Mouse (Mus musculus) heart, postnatal 0 days (tissue): Measurements from ENCODE around the gene Kcne1. TPM values are rescaled to one million over a fixed set of nuclear protein-coding genes. Genes with fewer than 3 reads are reported as not detected.
A peak's percentile ranks its signal among the peaks of the same experiment; 100 is the strongest.

Experiments used
- ATAC-seq: fragments of 200-750 bp; cut with Nextera tagmentation; 2 replicates; pipeline ENCODE4 v1.8.0; 2017; ENCODE audit warnings: low read depth, moderate number of reproducible peaks, moderate library complexity; ENCODE audit not compliant: insufficient read depth
- DNase-seq: peaks from one replicate; pipeline ENCODE4 v3.0.0-alpha.2; 2016; ENCODE audit warnings: low spot score
- H3K27ac ChIP-seq: fragments of 300-500 bp; sonication (generic); 2 replicates; pipeline ENCODE4 v1.5.1; 2014; ENCODE audit warnings: low read depth, mild to moderate bottlenecking
- H3K27me3 ChIP-seq: fragments of 300-500 bp; sonication (generic); 2 replicates; pipeline ENCODE4 v1.6.1; 2014; ENCODE audit warnings: low read length, mixed read lengths; ENCODE audit not compliant: control insufficient read depth, insufficient read depth
- H3K36me3 ChIP-seq: fragments of 300-500 bp; sonication (generic); replicated peaks from 2 replicates; pipeline ENCODE4 v1.6.1; 2014; ENCODE audit warnings: low read length, mixed read lengths; ENCODE audit not compliant: control insufficient read depth, insufficient read depth
- H3K4me1 ChIP-seq: fragments of 300-500 bp; sonication (generic); 2 replicates; pipeline ENCODE4 v1.6.1; 2014; ENCODE audit warnings: antibody characterized with exemption; ENCODE audit not compliant: control insufficient read depth, insufficient read depth
- H3K4me2 ChIP-seq: fragments of 300-500 bp; sonication (generic); 2 replicates; pipeline ENCODE4 v1.6.1; 2014; ENCODE audit warnings: low read depth, mild to moderate bottlenecking, low read length, moderate library complexity
- H3K4me3 ChIP-seq: fragments of 300-500 bp; sonication (generic); 2 replicates; pipeline ENCODE4 v1.5.1; 2014; ENCODE audit warnings: low read depth, low read length
- H3K9ac ChIP-seq: fragments of 300-500 bp; sonication (generic); replicated peaks from 2 replicates; pipeline ENCODE4 v1.6.1; 2014; ENCODE audit warnings: low read depth, low read length, mixed read lengths
- H3K9me3 ChIP-seq: fragments of 300-500 bp; sonication (generic); replicated peaks from 2 replicates; pipeline ENCODE4 v1.6.1; 2016; ENCODE audit warnings: low read length; ENCODE audit not compliant: control insufficient read depth
- CTCF ChIP-seq: IDR thresholded peaks from 2 replicates; pipeline ENCODE4 v1.5.1; 2016; ENCODE audit warnings: antibody characterized with exemption, control low read depth, low read depth
- EP300 ChIP-seq: IDR thresholded peaks from 2 replicates; pipeline ENCODE4 v1.6.1; 2016; ENCODE audit warnings: antibody characterized with exemption, low read depth
- WGBS: fragments of 180-500 bp; shearing (Covaris S2); extraction: QIAGEN DNeasy Blood & Tissue Kit; methylation state at CpG from one replicate; pipeline ENCODE4 v1.1.7; 2014; 5-methylcytosine and 5-hydroxymethylcytosine counted together
- polyA plus RNA-seq: library from polyadenylated mRNA; unstranded; fragments of >200 nt; fragmentation: Nextera tagmentation; extraction: Ambion mirVana; gene quantifications from 2 replicates; pipeline ENCODE4 v1.2.1, GENCODE M21; 2015
- total RNA-seq: library from RNA; depleted of rRNA; stranded (reverse); fragments of >200 nt; gene quantifications from 2 replicates; pipeline ENCODE4 v1.2.3, GENCODE M21; 2014; ENCODE audit warnings: low replicate concordance

Kcne1 gene
- total and polyA plus RNA-seq, 2 experiments from 2014 or later = 283 to 415 TPM

DNA sequence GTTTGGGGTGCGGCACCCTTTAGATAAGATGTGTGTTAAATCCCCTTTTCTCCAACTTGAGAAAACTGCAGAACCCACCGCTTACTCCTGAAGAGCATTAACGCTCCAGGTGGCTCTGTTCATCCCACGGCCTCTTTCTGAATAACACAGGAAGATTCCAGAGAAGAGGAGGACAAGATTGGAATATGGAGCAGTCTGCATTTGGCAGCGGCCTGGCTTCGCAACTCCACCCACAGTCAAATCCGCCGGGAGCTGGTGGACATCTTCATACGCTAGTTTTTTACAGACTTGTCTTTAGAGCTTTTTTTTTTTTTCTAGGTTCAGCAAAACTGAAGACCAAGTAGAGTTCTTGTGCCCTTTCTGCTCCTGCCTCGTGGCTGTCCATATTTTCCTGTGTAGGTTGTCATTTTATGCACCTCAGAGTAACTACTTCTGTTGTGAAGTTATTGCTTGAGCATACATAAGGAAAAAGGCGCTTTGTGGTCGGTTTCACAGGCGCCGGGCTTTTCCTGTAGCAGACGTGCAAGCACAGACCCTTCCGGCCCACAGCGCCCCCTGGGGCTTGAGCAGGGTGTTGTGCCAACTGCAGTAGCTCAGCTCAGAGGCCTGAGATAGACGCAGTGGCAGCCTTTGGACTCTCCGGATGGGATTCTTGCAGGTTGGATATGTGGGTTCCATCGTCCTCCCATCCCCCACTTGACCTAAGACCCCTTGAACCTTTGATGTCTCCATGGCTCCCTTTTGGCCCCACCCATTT, 39.7 kb downstream of the Kcne1 start:
- TF ChIP-seq CTCF (peak; percentile 50), EP300 (no peak)

DNA sequence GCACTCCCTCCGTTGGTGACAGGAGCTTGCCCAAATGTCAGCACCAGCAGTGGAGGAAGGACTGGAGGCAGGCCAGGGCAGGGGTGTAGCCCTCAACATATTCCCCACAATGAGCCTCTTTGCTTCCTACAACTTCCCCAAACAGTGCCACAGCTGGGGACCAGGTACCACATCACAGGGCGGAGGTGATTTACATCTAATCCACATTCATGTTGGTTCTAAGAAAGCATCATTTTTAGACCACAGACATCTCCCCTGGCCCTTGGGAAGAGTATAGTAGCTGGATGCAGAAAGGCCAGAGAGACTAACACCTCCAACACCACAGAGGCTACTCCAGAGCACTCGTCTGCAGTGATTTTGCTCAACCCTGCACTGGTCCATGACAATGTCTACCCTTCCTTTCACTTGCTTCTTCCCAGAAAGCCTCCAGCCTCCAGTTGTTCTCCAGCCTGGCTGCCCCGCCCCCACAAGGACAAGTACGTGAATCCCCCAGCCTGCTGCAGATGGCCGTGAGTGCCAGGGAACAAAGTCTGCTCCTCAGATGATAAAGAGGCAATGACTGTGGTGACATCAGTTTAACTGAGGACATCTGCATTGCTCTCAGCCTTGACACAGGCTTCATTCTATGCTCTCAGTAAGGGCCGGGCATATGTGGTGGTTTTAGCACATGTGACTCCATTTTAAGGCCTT, 43.1 kb downstream of the Kcne1 start:
- no peak for TF ChIP-seq EP300
- no peak for TF ChIP-seq CTCF
- Histone ChIP-seq H3K27me3 (no peaks in the 10 kb centered on the region), H3K4me3 (no peak overlapping the region), H3K4me1 (no peaks in the 10 kb centered on the region), H3K27ac (no peak overlapping the region), H3K9ac (no peak overlapping the region), H3K36me3 (peaks cover 23% of the 10 kb centered on the region), H3K4me2 (no peak overlapping the region), H3K9me3 (no peaks in the 10 kb centered on the region)
- 69% methylated on average over 7 of the region's 7 CpGs for WGBS
- ATAC-seq (no peak), DNase-seq (no peak)

More for the DNA sequence above, 39.7 kb downstream of the Kcne1 start:
- Histone ChIP-seq H3K27me3 (no peaks in the 10 kb centered on the region), H3K27ac (no peak overlapping the region), H3K9me3 (no peaks in the 10 kb centered on the region), H3K9ac (no peak overlapping the region), H3K4me3 (no peak overlapping the region), H3K36me3 (no peaks in the 10 kb centered on the region), H3K4me1 (no peaks in the 10 kb centered on the region), H3K4me2 (no peak overlapping the region)
- ATAC-seq (no peak), DNase-seq (no peak)
- 59% methylated on average over 20 of the region's 20 CpGs for WGBS

DNA sequence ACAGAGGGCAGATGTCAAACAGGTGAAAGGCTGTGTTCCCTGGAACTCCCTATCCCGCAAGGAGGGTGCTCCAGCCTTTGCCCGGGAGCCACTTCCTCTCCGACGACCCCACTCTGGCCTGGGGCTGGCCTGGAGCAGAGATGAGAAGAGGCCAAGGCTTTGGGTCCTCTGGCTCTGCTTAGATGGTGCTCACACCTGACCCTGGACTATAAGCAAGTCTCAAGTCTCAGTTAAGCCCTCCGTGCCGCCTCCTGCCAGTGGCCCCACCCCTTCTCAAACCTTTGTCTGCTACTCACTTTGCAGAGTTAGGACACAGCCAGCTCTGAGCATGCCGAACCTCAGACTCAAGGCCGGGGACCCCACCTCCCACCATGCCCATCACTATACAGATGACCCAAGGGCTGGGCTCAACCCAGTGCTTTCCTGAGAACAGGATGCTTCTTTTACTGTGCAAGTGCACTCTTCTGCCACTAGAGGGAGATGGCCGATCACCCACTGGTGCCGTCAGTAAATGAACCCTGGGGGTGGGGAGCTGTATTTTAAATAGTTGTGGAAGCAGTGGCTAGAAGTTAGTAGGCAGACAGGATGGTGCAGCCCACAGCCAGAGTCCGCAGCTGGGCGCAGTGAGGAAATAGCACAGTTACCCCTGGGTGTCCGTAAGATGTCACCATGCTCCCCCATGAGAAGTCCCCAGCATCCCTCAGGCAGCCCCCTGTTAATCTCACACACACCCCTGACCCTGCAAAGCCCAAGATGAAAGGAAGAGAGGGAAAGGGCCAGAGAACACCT, 45.1 kb downstream of the Kcne1 start:
- WGBS = 46% methylated on average over 13 of the region's 13 CpGs
- Histone ChIP-seq H3K27ac (no peak overlapping the region), H3K9ac (no peak overlapping the region), H3K36me3 (peaks cover 39% of the 10 kb centered on the region), H3K27me3 (no peaks in the 10 kb centered on the region), H3K4me1 (no peaks in the 10 kb centered on the region), H3K4me2 (no peak overlapping the region), H3K9me3 (no peaks in the 10 kb centered on the region), H3K4me3 (no peak overlapping the region)
- DNase-seq (peak; percentile 71), ATAC-seq (peak; percentile 73)
- peak; percentile 98 for TF ChIP-seq CTCF
- TF ChIP-seq EP300 = no peak

DNA sequence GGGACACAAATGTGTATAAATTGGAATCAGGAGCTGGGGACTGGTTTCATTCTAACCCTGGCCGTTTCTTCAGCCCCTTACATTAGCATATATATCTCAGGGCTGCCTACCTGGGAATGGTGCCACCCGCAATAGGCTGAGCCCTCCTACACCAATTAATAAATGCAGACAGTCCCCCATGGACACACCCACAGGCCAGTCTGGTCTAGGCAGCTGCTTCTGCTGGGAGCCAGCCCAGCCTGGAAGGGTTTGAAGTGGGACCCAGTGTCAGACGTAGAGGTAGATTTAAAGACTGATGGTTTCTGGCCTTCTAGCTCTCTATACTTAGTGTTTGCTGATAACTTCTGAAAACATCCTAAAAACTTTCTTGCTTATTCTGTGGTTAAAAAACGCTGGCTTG, 50.1 kb downstream of the Kcne1 start:
- no peak overlapping the region for H3K4me2 ChIP-seq
- no peak overlapping the region for H3K9ac ChIP-seq
- no peaks in the 10 kb centered on the region for H3K4me1 ChIP-seq
- no peak overlapping the region for H3K27ac ChIP-seq
- no peak overlapping the region for H3K4me3 ChIP-seq
- no peak for TF ChIP-seq EP300
- no peak for TF ChIP-seq CTCF
- 67% methylated on average over 4 of the region's 4 CpGs for WGBS
- H3K27me3 ChIP-seq = no peaks in the 10 kb centered on the region
- ATAC-seq (no peak), DNase-seq (no peak)
- H3K9me3 ChIP-seq = no peaks in the 10 kb centered on the region
- H3K36me3 ChIP-seq = peaks cover 75% of the 10 kb centered on the region

DNA sequence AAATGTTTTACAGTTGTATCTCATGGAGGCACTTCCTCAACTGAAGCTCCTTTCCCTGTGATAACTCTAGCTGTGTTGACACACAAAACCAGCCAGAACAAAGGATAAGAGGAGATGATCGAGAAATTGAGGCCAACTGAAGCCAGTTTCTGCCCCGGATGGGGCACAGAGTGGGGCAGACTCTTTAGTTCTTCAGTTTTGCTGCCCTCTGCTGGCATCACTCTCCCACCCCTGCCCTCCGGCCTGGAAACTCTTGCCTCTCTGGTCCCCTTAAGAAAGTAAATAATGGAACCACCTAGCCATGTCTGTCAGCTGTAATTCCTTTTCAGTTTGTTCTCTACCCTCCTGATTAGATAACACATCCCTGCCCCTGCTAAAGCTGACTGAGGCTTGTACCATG, 51.3 kb downstream of the Kcne1 start:
- no peaks in the 10 kb centered on the region for H3K27me3 ChIP-seq
- TF ChIP-seq EP300 (no peak), CTCF (no peak)
- peaks cover 5% of the 10 kb centered on the region for H3K4me1 ChIP-seq
- H3K9me3 ChIP-seq = no peaks in the 10 kb centered on the region
- no peak overlapping the region for H3K27ac ChIP-seq
- no peak overlapping the region for H3K9ac ChIP-seq
- H3K36me3 ChIP-seq = peaks cover 70% of the 10 kb centered on the region
- ATAC-seq (no peak), DNase-seq (no peak)
- no peak overlapping the region for H3K4me3 ChIP-seq
- H3K4me2 ChIP-seq = no peak overlapping the region
- 66% methylated on average over 3 of the region's 3 CpGs for WGBS
